In the genomic region with DNA sequence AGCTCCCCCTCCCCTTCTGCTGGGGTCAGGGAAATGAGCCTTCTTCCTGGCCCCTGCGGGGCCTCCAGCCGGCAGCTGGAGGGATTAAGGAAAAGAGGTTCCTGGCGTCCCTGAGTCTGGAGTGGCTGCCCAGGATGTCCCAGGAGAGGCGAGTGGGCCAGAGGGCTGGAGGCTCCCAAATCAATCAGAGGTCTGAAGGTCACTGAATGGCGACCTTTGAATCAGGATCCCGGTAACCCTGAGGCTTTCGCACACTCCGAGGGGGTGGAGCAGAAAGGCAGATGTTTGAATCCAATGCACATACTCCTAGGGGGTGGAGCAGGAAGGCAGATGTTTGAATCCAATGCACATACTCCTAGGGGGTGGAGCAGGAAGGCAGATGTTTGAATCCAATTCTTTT, we compare ENCODE assay signal across 9 mouse cellular contexts. TPM values are rescaled to one million over a fixed set of nuclear protein-coding genes. Genes with fewer than 3 reads are reported as not detected.
DNase-seq lines count a peak whose midpoint lies in the region; ATAC-seq and TF ChIP-seq lines count a peak whose summit lies in the region.
"Had no signal": no experiment of that assay in that cellular context is flagged by ENCODE, and none has a peak within 500 bp of the region (broad histone marks: within the 10 kb centered on the region; RNA-seq: fewer than 3 reads in every experiment).

No protein-coding gene starts in this region.

- H3K4me1 ChIP-seq in intestine, postnatal 0 days (replicated peaks; ENCODE audit: control insufficient read depth, insufficient read depth, low read length): no peaks in the 10 kb centered on the region
- H3K4me1 ChIP-seq in liver, embryonic 15.5 days (replicated peaks): peaks cover 5% of the 10 kb centered on the region; the same call in 1 of the 2 replicates

- no peaks in the 10 kb centered on the region for H3K9me3 ChIP-seq in intestine, postnatal 0 days (ENCODE audit: control insufficient read depth)
- H3K9me3 ChIP-seq in liver, embryonic 15.5 days (replicated peaks): no peaks in the 10 kb centered on the region

- H3K4me3 ChIP-seq in gastrocnemius, adult 2 months: no peak overlapping the region
- no peak overlapping the region for H3K4me3 ChIP-seq in intestine, postnatal 0 days (ENCODE audit: low read depth, low read length)
- no peak overlapping the region for H3K4me3 ChIP-seq in liver, embryonic 15.5 days (replicated peaks)

- H3K36me3 ChIP-seq in intestine, postnatal 0 days (ENCODE audit: control insufficient read depth, insufficient read depth): no peaks in the 10 kb centered on the region
- no peaks in the 10 kb centered on the region for H3K36me3 ChIP-seq in liver, embryonic 15.5 days (replicated peaks)

- H3K27me3 ChIP-seq in intestine, postnatal 0 days (replicated peaks; ENCODE audit: control insufficient read depth, insufficient read depth, low read length): no peaks in the 10 kb centered on the region
- no peaks in the 10 kb centered on the region for H3K27me3 ChIP-seq in liver, embryonic 15.5 days
- H3K27me3 ChIP-seq: CH12.LX had no signal

- 0 out of 2 replicates have a peak overlapping the region, but pooled peaks have one; percentile 1 for H3K4me2 ChIP-seq in intestine, postnatal 0 days (replicated peaks; ENCODE audit: low read depth)
- H3K4me2 ChIP-seq in liver, embryonic 15.5 days: no peak overlapping the region

- intact Hi-C loops in left cerebral cortex, postnatal 4 days (cut with DNase I): no loop called here
- intact Hi-C loops in gastrocnemius, adult 2 months (cut with DNase I): no loop called here

- peak; percentile 10 for DNase-seq in left cerebral cortex, postnatal 4 days
- no peak for DNase-seq in left cerebral cortex, adult 18-20 months (ENCODE audit: low spot score in 2 of 2)
- peak; percentile 52 for DNase-seq in gastrocnemius, adult 2 months
- DNase-seq in right cerebral cortex, postnatal 36 days (ENCODE audit: low spot score in 2 of 2): no peak
- DNase-seq in lung, postnatal 10 days: no peak

- peak; percentile 33; the same call in 1 of the 2 replicates for ATAC-seq in intestine, postnatal 0 days
- ATAC-seq in liver, embryonic 15.5 days (ENCODE audit: insufficient read depth): peak; percentile 85
- ATAC-seq in granulocyte monocyte progenitor cell, adult 5-6 weeks (replicated peaks; ENCODE audit: poor library complexity, severe bottlenecking): no peak

- H3K27ac ChIP-seq in gastrocnemius, adult 2 months: no peak overlapping the region
- H3K27ac ChIP-seq in intestine, postnatal 0 days (ENCODE audit: low read depth, low read length): no peak overlapping the region
- H3K27ac ChIP-seq in liver, embryonic 15.5 days (replicated peaks): peak overlapping the region; percentile 68; the same call in 1 of the 2 replicates

- no peak for TF ChIP-seq CTCF in gastrocnemius, adult 2 months (IDR thresholded peaks at IDR 0.05)
- TF ChIP-seq CTCF in intestine, postnatal 0 days (IDR thresholded peaks at IDR 0.05; ENCODE audit: low read depth): no peak

- WGBS in intestine, postnatal 0 days: under 1% methylated on average over 8 of the region's 8 CpGs
- WGBS in liver, embryonic 15.5 days (ENCODE audit: insufficient replicate concordance): 10% methylated on average over 8 of the region's 8 CpGs

- no peak overlapping the region for H3K9ac ChIP-seq in intestine, postnatal 0 days (ENCODE audit: low read depth, low read length)
- H3K9ac ChIP-seq in liver, embryonic 15.5 days: no peak overlapping the region

RNA-seq across cellular contexts. Expression of a gene that starts 39.9 kb away (rescaled TPM):
- 10 to 100 TPM; 52.9 to 67.1 TPM for total RNA-seq in left cerebral cortex, postnatal 4 days (2021)
- total RNA-seq in left cerebral cortex, adult 18-20 months (2021): 10 to 100 TPM; 42.2 to 44.7 TPM
- total RNA-seq in gastrocnemius, adult 2 months (2021): under 1 TPM; 0.05 to 0.14 TPM
- polyA plus RNA-seq in intestine, postnatal 0 days (2015; fragmentation: Nextera tagmentation; extraction: Ambion mirVana): 0.68 and 0.71 TPM in 2 replicates
- 1.6 and 1.7 TPM in 2 replicates for polyA plus RNA-seq in liver, embryonic 15.5 days (2015; fragmentation: Nextera tagmentation; extraction: Ambion mirVana)
- total RNA-seq in granulocyte monocyte progenitor cell, adult 5-6 weeks (2014; fragmentation: Nextera tagmentation): not detected in 2 replicates
- not detected in 2 replicates for total RNA-seq in granulocyte monocyte progenitor cell, adult 5-6 weeks (2017)
- total RNA-seq: CH12.LX had no signal

RNA-seq across cellular contexts. Expression of a gene that starts 40.1 kb away (rescaled TPM):
- 100 to 1,000 TPM in 1 of 2 experiments, 10 to 100 TPM in 1; 94.3 to 117 TPM for total RNA-seq in left cerebral cortex, postnatal 4 days (2021)
- 100 to 1,000 TPM; 217 to 231 TPM for total RNA-seq in left cerebral cortex, adult 18-20 months (2021)
- 1 to 10 TPM; 5.3 to 8.0 TPM for total RNA-seq in gastrocnemius, adult 2 months (2021)
- polyA plus RNA-seq in intestine, postnatal 0 days (2015; fragmentation: Nextera tagmentation; extraction: Ambion mirVana): 15.6 and 16.6 TPM in 2 replicates
- 41.6 and 43.8 TPM in 2 replicates for polyA plus RNA-seq in liver, embryonic 15.5 days (2015; fragmentation: Nextera tagmentation; extraction: Ambion mirVana)
- total RNA-seq in granulocyte monocyte progenitor cell, adult 5-6 weeks (2014; fragmentation: Nextera tagmentation): not detected in 2 replicates
- total RNA-seq in granulocyte monocyte progenitor cell, adult 5-6 weeks (2017): 0.21 TPM in 1 of 2 replicates, not detected in the other
- total RNA-seq: CH12.LX had no signal

Comparison
In these comparisons a context has a peak if more than half of its experiments do, and no peak if none do; other contexts are left out.
1. DNase-seq: peak in left cerebral cortex, postnatal 4 days (single experiment) and gastrocnemius, adult 2 months (single experiment); none in left cerebral cortex, adult 18-20 months (0 of 2), right cerebral cortex, postnatal 36 days (0 of 2) and lung, postnatal 10 days (single experiment).
2. RNA of a gene that starts 39.9 kb away (total RNA-seq): 52.9 to 67.1 TPM in left cerebral cortex, postnatal 4 days and 42.2 to 44.7 TPM in left cerebral cortex, adult 18-20 months; 0.05 to 0.14 TPM in gastrocnemius, adult 2 months and not detected in granulocyte monocyte progenitor cell, adult 5-6 weeks; every median in the first group is over 10 times any median in the second.
3. RNA of a gene that starts 40.1 kb away (total RNA-seq): 217 to 231 TPM in left cerebral cortex, adult 18-20 months and 94.3 to 117 TPM in left cerebral cortex, postnatal 4 days; 5.3 to 8.0 TPM in gastrocnemius, adult 2 months and 0.21 TPM in granulocyte monocyte progenitor cell, adult 5-6 weeks; every median in the first group is over 10 times any median in the second.